Mouse (Mus musculus) G1E (cell line): Measurements from ENCODE around the gene Nfrkb.

Source experiments
- CTCF ChIP-seq: IDR thresholded peaks from 2 replicates; pipeline ENCODE4 v1.5.1; 2012; ENCODE audit warnings: low read depth, low read length, inconsistent platforms, mixed read lengths
- GATA1 ChIP-seq: IDR thresholded peaks from 2 replicates; pipeline ENCODE4 v1.6.1; 2012; ENCODE audit warnings: borderline replicate concordance, low read length, inconsistent platforms, mixed read lengths
- GATA2 ChIP-seq: IDR thresholded peaks from 2 replicates; pipeline ENCODE4 v1.6.1; 2012; ENCODE audit warnings: low read depth, low read length, inconsistent platforms, borderline replicate concordance
- POLR2AphosphoS5 ChIP-seq: IDR thresholded peaks from 2 replicates; pipeline ENCODE4 v1.6.1; 2012; ENCODE audit warnings: low read depth, low read length, inconsistent platforms; ENCODE audit not compliant: insufficient replicate concordance

- TF ChIP-seq CTCF (no peak), POLR2AphosphoS5 (no peak), GATA1 (no peak), GATA2 (no peak)
These were observed 32.5 kb upstream of the Nfrkb start for GRCm38 (mm10) chr9:31353518-31353917.
